17 mouse cellular contexts compared by ENCODE assay signal in genomic region chr15:13602133-13602532, GRCm38 (mm10).
"Had no signal": no experiment of that assay in that cellular context is flagged by ENCODE, and none has a peak within 500 bp of the region (broad histone marks: within the 10 kb centered on the region; RNA-seq: fewer than 3 reads in every experiment).

No protein-coding gene starts in this region.

- ATAC-seq: lung, postnatal 0 days; midbrain, embryonic 15.5 days had no signal

- H3K4me1 ChIP-seq: hindbrain, embryonic 15.5 days; liver, embryonic 13.5 days; megakaryocyte, embryonic 14.5 days; midbrain, embryonic 10.5 days; midbrain, embryonic 15.5 days; neural tube, embryonic 12.5 days; neural tube, embryonic 15.5 days; stomach, embryonic 15.5 days had no signal

- DNase-seq: kidney, postnatal 10 days; layer of hippocampus, adult 9-11 months; liver, embryonic 13.5 days; lung, embryonic 14.5 days; lung, postnatal 36 days; right cerebral cortex, postnatal 25 days; spleen, adult 18-20 months; thymus, postnatal 25 days had no signal

- H3K9ac ChIP-seq: hindbrain, embryonic 15.5 days; liver, embryonic 13.5 days; lung, embryonic 14.5 days; midbrain, embryonic 15.5 days; neural tube, embryonic 12.5 days; neural tube, embryonic 15.5 days; stomach, embryonic 15.5 days had no signal

- H3K27me3 ChIP-seq: hindbrain, embryonic 15.5 days; liver, embryonic 13.5 days; megakaryocyte, embryonic 14.5 days; midbrain, embryonic 15.5 days; neural tube, embryonic 12.5 days; neural tube, embryonic 15.5 days; stomach, embryonic 15.5 days had no signal

- H3K9me3 ChIP-seq: hindbrain, embryonic 15.5 days; liver, embryonic 13.5 days; midbrain, embryonic 10.5 days; midbrain, embryonic 15.5 days; neural tube, embryonic 12.5 days; neural tube, embryonic 15.5 days; stomach, embryonic 15.5 days had no signal

- H3K4me2 ChIP-seq: hindbrain, embryonic 15.5 days; liver, embryonic 13.5 days; lung, embryonic 14.5 days; midbrain, embryonic 15.5 days; neural tube, embryonic 12.5 days; neural tube, embryonic 15.5 days; stomach, embryonic 15.5 days had no signal

- H3K36me3 ChIP-seq: hindbrain, embryonic 15.5 days; liver, embryonic 13.5 days; midbrain, embryonic 10.5 days; midbrain, embryonic 15.5 days; neural tube, embryonic 12.5 days; neural tube, embryonic 15.5 days; stomach, embryonic 15.5 days had no signal

- H3K4me3 ChIP-seq: hindbrain, embryonic 15.5 days; layer of hippocampus, adult 2 months; liver, embryonic 13.5 days; megakaryocyte, embryonic 14.5 days; midbrain, embryonic 10.5 days; midbrain, embryonic 15.5 days; neural tube, embryonic 12.5 days; neural tube, embryonic 15.5 days; stomach, embryonic 15.5 days had no signal

- H3K27ac ChIP-seq: hindbrain, embryonic 15.5 days; layer of hippocampus, adult 2 months; liver, embryonic 13.5 days; midbrain, embryonic 10.5 days; midbrain, embryonic 15.5 days; neural tube, embryonic 12.5 days; neural tube, embryonic 15.5 days; stomach, embryonic 15.5 days had no signal
